9 mouse cellular contexts compared by ENCODE assay signal in genomic region chr7:66111211-66111610, GRCm38 (mm10). TPM values are rescaled to one million over a fixed set of nuclear protein-coding genes. Genes with fewer than 3 reads are reported as not detected.
DNase-seq lines count a peak whose midpoint lies in the region; ATAC-seq lines count a peak whose summit lies in the region.
"Had no signal": no experiment of that assay in that cellular context is flagged by ENCODE, and none has a peak within 500 bp of the region (broad histone marks: within the 10 kb centered on the region; RNA-seq: fewer than 3 reads in every experiment).

No protein-coding gene starts in this region.

- DNase-seq in kidney, adult 18-20 months, result no peak
- peak; percentile 21 for DNase-seq in induced T-regulatory cell, adult 2 months (ENCODE audit: low read depth)
- DNase-seq in urinary bladder, postnatal 10 days (ENCODE audit: low spot score), result no peak
- DNase-seq in adrenal gland, postnatal 36 days, result no peak
- DNase-seq: cerebellum, adult 8-10 months had no signal

- no peak for ATAC-seq in kidney, embryonic 15.5 days (replicated peaks; ENCODE audit: low FRiP score)
- ATAC-seq in embryonic facial prominence, embryonic 12.5 days (ENCODE audit: insufficient number of reproducible peaks, insufficient read depth, low FRiP score, low TSS enrichment), result no peak
- ATAC-seq in midbrain, embryonic 15.5 days (replicated peaks), result no peak
- no peak for ATAC-seq in activated CD4-positive, CD25-positive, alpha-beta regulatory T cell, adult 4 months

- H3K9ac ChIP-seq in kidney, embryonic 15.5 days, result peak overlapping the region; percentile 87; the same call in 1 of the 2 replicates
- peak overlapping the region; percentile 97 for H3K9ac ChIP-seq in embryonic facial prominence, embryonic 12.5 days
- H3K9ac ChIP-seq in midbrain, embryonic 15.5 days, result peak overlapping the region; percentile 94; the same call in 1 of the 2 replicates

- no peak overlapping the region for H3K27ac ChIP-seq in kidney, embryonic 15.5 days
- peak overlapping the region; percentile 93 for H3K27ac ChIP-seq in embryonic facial prominence, embryonic 12.5 days
- no peak overlapping the region for H3K27ac ChIP-seq in midbrain, embryonic 15.5 days

- H3K4me3 ChIP-seq in kidney, embryonic 15.5 days (replicated peaks), result peak overlapping the region; percentile 75
- peak overlapping the region; percentile 97 for H3K4me3 ChIP-seq in embryonic facial prominence, embryonic 12.5 days
- peak overlapping the region; percentile 99 for H3K4me3 ChIP-seq in midbrain, embryonic 15.5 days

- no peaks in the 10 kb centered on the region for H3K27me3 ChIP-seq in kidney, embryonic 15.5 days
- no peaks in the 10 kb centered on the region for H3K27me3 ChIP-seq in embryonic facial prominence, embryonic 12.5 days
- H3K27me3 ChIP-seq in midbrain, embryonic 15.5 days (replicated peaks), result peaks cover 10% of the 10 kb centered on the region; the same call in 1 of the 2 replicates

- peaks cover 5% of the 10 kb centered on the region for H3K36me3 ChIP-seq in kidney, embryonic 15.5 days
- peaks cover 4% of the 10 kb centered on the region for H3K36me3 ChIP-seq in embryonic facial prominence, embryonic 12.5 days
- no peaks in the 10 kb centered on the region for H3K36me3 ChIP-seq in midbrain, embryonic 15.5 days (replicated peaks)

- H3K9me3 ChIP-seq in kidney, embryonic 15.5 days (replicated peaks), result no peaks in the 10 kb centered on the region
- no peaks in the 10 kb centered on the region for H3K9me3 ChIP-seq in embryonic facial prominence, embryonic 12.5 days
- no peaks in the 10 kb centered on the region for H3K9me3 ChIP-seq in midbrain, embryonic 15.5 days

- peak overlapping the region; percentile 84 for H3K4me2 ChIP-seq in kidney, embryonic 15.5 days
- H3K4me2 ChIP-seq in embryonic facial prominence, embryonic 12.5 days (replicated peaks), result peak overlapping the region; percentile 69
- H3K4me2 ChIP-seq in midbrain, embryonic 15.5 days, result peak overlapping the region; percentile 99

- 53% methylated on average over 10 of the region's 10 CpGs for WGBS in kidney, embryonic 15.5 days
- WGBS in embryonic facial prominence, embryonic 12.5 days, result 51% methylated on average over 10 of the region's 10 CpGs
- whole genome bisulfite sequencing in midbrain, embryonic 15.5 days, result 57% methylated on average over 10 of the region's 10 CpGs

- peaks cover 55% of the 10 kb centered on the region for H3K4me1 ChIP-seq in kidney, embryonic 15.5 days
- peaks cover 15% of the 10 kb centered on the region for H3K4me1 ChIP-seq in embryonic facial prominence, embryonic 12.5 days
- H3K4me1 ChIP-seq in midbrain, embryonic 15.5 days, result peaks cover 50% of the 10 kb centered on the region

RNA-seq across cellular contexts. Expression of gene Chsy1, which starts 1.9 kb away (rescaled TPM):
- 15.8 and 16.1 TPM in 2 replicates for polyA plus RNA-seq in kidney, embryonic 15.5 days (2015; fragmentation: Nextera tagmentation; extraction: Ambion mirVana)
- 20.7 and 21.2 TPM in 2 replicates for polyA plus RNA-seq in embryonic facial prominence, embryonic 12.5 days (2016; fragmentation: Nextera tagmentation; extraction: Ambion mirVana)
- polyA plus RNA-seq in midbrain, embryonic 15.5 days (2015; fragmentation: Nextera tagmentation; extraction: Ambion mirVana), result 10.0 and 10.7 TPM in 2 replicates
- total RNA-seq in adrenal gland, postnatal 36 days (2021), result 10 to 100 TPM; 15.0 to 18.5 TPM
- polyA plus RNA-seq in activated CD4-positive, CD25-positive, alpha-beta regulatory T cell, adult 4 months (2017; shearing (Covaris generic)), result 10 to 100 TPM; 12.3 to 13.3 TPM

RNA-seq across cellular contexts. Expression of gene Selenos, which starts 31.8 kb away (rescaled TPM):
- polyA plus RNA-seq in kidney, embryonic 15.5 days (2015; fragmentation: Nextera tagmentation; extraction: Ambion mirVana), result 107 and 117 TPM in 2 replicates
- polyA plus RNA-seq in embryonic facial prominence, embryonic 12.5 days (2016; fragmentation: Nextera tagmentation; extraction: Ambion mirVana), result 93.2 and 94.7 TPM in 2 replicates
- 80.2 and 84.7 TPM in 2 replicates for polyA plus RNA-seq in midbrain, embryonic 15.5 days (2015; fragmentation: Nextera tagmentation; extraction: Ambion mirVana)
- 100 to 1,000 TPM; 110 to 117 TPM for total RNA-seq in adrenal gland, postnatal 36 days (2021)
- 100 to 1,000 TPM; 188 to 201 TPM for polyA plus RNA-seq in activated CD4-positive, CD25-positive, alpha-beta regulatory T cell, adult 4 months (2017; shearing (Covaris generic))

RNA-seq across cellular contexts. Expression of gene Snrpa1, which starts 52.4 kb away (rescaled TPM):
- polyA plus RNA-seq in kidney, embryonic 15.5 days (2015; fragmentation: Nextera tagmentation; extraction: Ambion mirVana), result 184 and 190 TPM in 2 replicates
- polyA plus RNA-seq in embryonic facial prominence, embryonic 12.5 days (2016; fragmentation: Nextera tagmentation; extraction: Ambion mirVana), result 213 and 216 TPM in 2 replicates
- 127 and 132 TPM in 2 replicates for polyA plus RNA-seq in midbrain, embryonic 15.5 days (2015; fragmentation: Nextera tagmentation; extraction: Ambion mirVana)
- 10 to 100 TPM; 30.8 to 38.2 TPM for total RNA-seq in adrenal gland, postnatal 36 days (2021)
- 100 to 1,000 TPM; 133 to 154 TPM for polyA plus RNA-seq in activated CD4-positive, CD25-positive, alpha-beta regulatory T cell, adult 4 months (2017; shearing (Covaris generic))
